Mouse (Mus musculus): ENCODE measurements at regions not wholly inside any gene's neighbourhood (a gene's known extent, or its start where the extent isn't known, plus 50 kb on each side); places are given as distances from the start of the nearest gene placed in this dataset.

DNA sequence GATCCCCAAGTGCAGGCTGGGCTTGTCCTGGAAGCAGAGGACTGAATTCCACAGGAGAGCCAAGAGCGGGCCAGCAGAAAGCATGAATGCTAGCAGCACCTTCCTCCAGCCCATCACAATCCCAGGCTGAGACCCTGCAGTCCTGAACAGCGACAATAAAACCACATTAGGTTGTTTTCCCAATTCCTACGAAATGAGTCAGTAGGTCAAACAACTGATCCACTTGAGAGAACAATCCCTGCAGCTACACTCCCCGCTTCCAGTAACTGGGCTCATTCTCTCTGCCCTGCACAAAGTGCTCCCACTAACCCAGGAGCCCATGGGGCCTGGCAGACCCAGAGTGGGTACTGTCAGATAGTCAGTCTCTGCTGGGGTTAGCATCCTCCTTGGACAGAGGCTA, 128.6 kb upstream of the Klf14 start:
- no peak for TF ChIP-seq GATA1 (IDR thresholded peaks at IDR 0.05; ENCODE audit: borderline replicate concordance, low read length)
- no peak for TF ChIP-seq FLI1 (IDR thresholded peaks at IDR 0.05; ENCODE audit: low read length)
- Histone ChIP-seq H3K27me3 (replicated peaks) (no peaks in the 10 kb centered on the region), H3K36me3 (replicated peaks; ENCODE audit: low read length) (peaks cover 100% of the 10 kb centered on the region), H3K4me3 (replicated peaks) (no peak overlapping the region), H3K4me1 (peaks cover 100% of the 10 kb centered on the region), H3K9me3 (no peaks in the 10 kb centered on the region)

DNA sequence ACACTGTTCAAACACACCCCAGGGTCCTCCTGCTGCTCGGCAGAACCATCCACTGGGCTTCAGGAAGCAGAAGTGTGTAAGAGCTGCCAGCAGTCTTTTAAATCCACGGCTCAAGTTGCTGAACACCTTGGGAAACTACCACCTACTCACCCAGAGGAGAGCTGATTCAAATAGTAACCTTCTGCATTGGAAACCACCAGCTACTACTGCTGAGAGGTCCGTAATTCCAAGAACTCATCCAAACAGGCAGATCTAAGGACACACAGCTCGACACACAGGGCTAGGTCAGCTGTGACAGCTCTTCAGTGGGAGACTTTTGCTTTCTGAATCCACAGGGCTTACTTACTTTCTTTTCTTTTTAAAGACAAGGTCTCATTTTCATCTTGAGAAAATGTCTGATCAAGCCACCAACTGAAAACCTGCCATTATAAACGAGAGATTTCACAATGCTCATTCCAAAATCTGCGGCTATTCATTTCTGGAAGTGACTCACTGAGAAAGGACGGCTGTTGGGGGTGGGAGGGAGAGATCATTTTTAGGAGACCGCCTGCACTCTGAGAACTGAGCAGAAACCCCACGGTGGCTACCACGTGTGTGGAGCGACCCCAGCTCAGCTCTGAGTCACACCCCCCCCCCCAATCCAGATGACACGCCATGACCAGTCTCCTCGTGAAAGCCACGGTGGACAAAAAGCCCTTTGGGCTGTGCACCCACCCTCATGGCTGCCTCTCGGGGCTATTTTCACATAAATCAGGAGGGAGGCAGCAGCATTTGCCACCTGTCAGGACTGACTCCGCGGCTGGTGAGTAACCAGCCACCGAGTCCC, 129.5 kb upstream of the Klf14 start:
- Histone ChIP-seq H3K36me3 (replicated peaks; ENCODE audit: low read length) (peaks cover 100% of the 10 kb centered on the region), H3K27me3 (replicated peaks) (no peaks in the 10 kb centered on the region), H3K4me3 (replicated peaks) (no peak overlapping the region), H3K4me1 (peaks cover 100% of the 10 kb centered on the region), H3K9me3 (no peaks in the 10 kb centered on the region)
- TF ChIP-seq GATA1 (IDR thresholded peaks at IDR 0.05; ENCODE audit: borderline replicate concordance, low read length) (no peak), FLI1 (IDR thresholded peaks at IDR 0.05; ENCODE audit: low read length) (no peak)

- Histone ChIP-seq H3K27me3 (replicated peaks) (no peaks in the 10 kb centered on the region), H3K36me3 (replicated peaks; ENCODE audit: low read length) (peaks cover 100% of the 10 kb centered on the region)
- TF ChIP-seq FLI1 (IDR thresholded peaks at IDR 0.05; ENCODE audit: low read length) (no peak), GATA1 (IDR thresholded peaks at IDR 0.05; ENCODE audit: borderline replicate concordance, low read length) (no peak)
These were observed 130.1 kb upstream of the Klf14 start for GRCm38 (mm10) chr6:31088973-31089368.

GRCm38 (mm10) chr6:31090288-31090687, 131.4 kb upstream of the Klf14 start:
- TF ChIP-seq FLI1 (IDR thresholded peaks at IDR 0.05; ENCODE audit: low read length) (no peak), GATA1 (IDR thresholded peaks at IDR 0.05; ENCODE audit: borderline replicate concordance, low read length) (no peak)
- peaks cover 99% of the 10 kb centered on the region for H3K36me3 ChIP-seq (replicated peaks; ENCODE audit: low read length)

More at GRCm38 (mm10) chr6:31088973-31089368, 130.1 kb upstream of the Klf14 start:
- no peaks in the 10 kb centered on the region for H3K9me3 ChIP-seq
- H3K4me1 ChIP-seq: peaks cover 99% of the 10 kb centered on the region
- H3K4me3 ChIP-seq (replicated peaks): no peak overlapping the region

DNA sequence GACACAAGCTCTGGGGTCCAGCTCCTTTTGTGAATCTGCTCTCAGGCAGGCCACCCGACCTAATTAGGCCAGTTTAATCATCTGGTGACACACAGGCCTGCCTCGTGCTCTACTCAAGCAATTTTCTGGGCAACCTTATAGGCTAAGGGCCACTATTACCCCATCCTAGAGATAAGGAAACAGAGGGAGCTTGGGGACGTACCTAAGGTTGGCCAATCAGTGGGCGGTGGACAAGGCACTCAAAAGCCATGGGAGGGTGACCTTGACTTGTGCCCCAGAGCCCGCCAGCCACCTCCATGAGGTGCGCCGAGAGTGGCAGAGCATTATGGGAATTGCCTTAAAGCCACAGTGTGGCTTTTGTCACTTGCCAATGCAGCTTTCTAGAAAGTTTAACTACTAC, 131.9 kb upstream of the Klf14 start:
- H3K4me3 ChIP-seq (replicated peaks): no peak overlapping the region
- no peaks in the 10 kb centered on the region for H3K27me3 ChIP-seq (replicated peaks)
- H3K4me1 ChIP-seq: peaks cover 95% of the 10 kb centered on the region
- peaks cover 98% of the 10 kb centered on the region for H3K36me3 ChIP-seq (replicated peaks; ENCODE audit: low read length)
- no peak for TF ChIP-seq FLI1 (IDR thresholded peaks at IDR 0.05; ENCODE audit: low read length)
- no peak for TF ChIP-seq GATA1 (IDR thresholded peaks at IDR 0.05; ENCODE audit: borderline replicate concordance, low read length)
- no peaks in the 10 kb centered on the region for H3K9me3 ChIP-seq

More at GRCm38 (mm10) chr6:31090288-31090687, 131.4 kb upstream of the Klf14 start:
- peak overlapping the region; percentile 59 for H3K4me3 ChIP-seq (replicated peaks)
- peaks cover 96% of the 10 kb centered on the region for H3K4me1 ChIP-seq
- no peaks in the 10 kb centered on the region for H3K9me3 ChIP-seq
- no peaks in the 10 kb centered on the region for H3K27me3 ChIP-seq (replicated peaks)

DNA sequence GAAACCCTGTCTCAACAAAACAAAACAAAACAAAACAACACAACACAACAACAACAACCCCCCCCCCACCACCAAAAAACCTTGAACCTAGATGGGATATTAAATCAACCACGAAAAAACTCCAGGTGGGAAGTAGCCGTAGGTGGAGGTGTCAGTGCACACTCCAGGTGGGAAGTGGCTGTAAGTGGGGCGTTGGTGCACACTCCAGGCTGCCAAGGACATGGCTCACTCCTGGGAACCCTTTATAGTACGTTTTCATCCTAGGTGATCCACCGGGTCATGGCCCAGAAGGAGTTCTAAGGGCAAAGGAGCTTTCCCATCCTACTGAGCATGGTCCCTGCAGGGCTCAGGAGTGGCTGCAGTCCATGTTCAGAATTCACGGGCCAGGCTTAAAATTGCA, 133.4 kb upstream of the Klf14 start:
- no peaks in the 10 kb centered on the region for H3K9me3 ChIP-seq
- no peaks in the 10 kb centered on the region for H3K27me3 ChIP-seq (replicated peaks)
- H3K36me3 ChIP-seq (replicated peaks; ENCODE audit: low read length): peaks cover 97% of the 10 kb centered on the region
- no peak for TF ChIP-seq FLI1 (IDR thresholded peaks at IDR 0.05; ENCODE audit: low read length)
- no peak for TF ChIP-seq GATA1 (IDR thresholded peaks at IDR 0.05; ENCODE audit: borderline replicate concordance, low read length)
- no peak overlapping the region for H3K4me3 ChIP-seq (replicated peaks)
- peaks cover 94% of the 10 kb centered on the region for H3K4me1 ChIP-seq

- peaks cover 96% of the 10 kb centered on the region for H3K36me3 ChIP-seq (replicated peaks; ENCODE audit: low read length)
- no peak for TF ChIP-seq FLI1 (IDR thresholded peaks at IDR 0.05; ENCODE audit: low read length)
- TF ChIP-seq GATA1 (IDR thresholded peaks at IDR 0.05; ENCODE audit: borderline replicate concordance, low read length): no peak
- peaks cover 94% of the 10 kb centered on the region for H3K4me1 ChIP-seq
These were observed 133.9 kb upstream of the Klf14 start for GRCm38 (mm10) chr6:31092760-31093159.

GRCm38 (mm10) chr6:31095943-31096714, 137.3 kb upstream of the Klf14 start:
- Histone ChIP-seq H3K4me3 (replicated peaks) (peak overlapping the region; percentile 23), H3K9me3 (no peaks in the 10 kb centered on the region), H3K36me3 (replicated peaks; ENCODE audit: low read length) (peaks cover 94% of the 10 kb centered on the region), H3K4me1 (peaks cover 94% of the 10 kb centered on the region), H3K27me3 (replicated peaks) (no peaks in the 10 kb centered on the region)
- TF ChIP-seq FLI1 (IDR thresholded peaks at IDR 0.05; ENCODE audit: low read length) (no peak), GATA1 (IDR thresholded peaks at IDR 0.05; ENCODE audit: borderline replicate concordance, low read length) (no peak)

More at GRCm38 (mm10) chr6:31092760-31093159, 133.9 kb upstream of the Klf14 start:
- Histone ChIP-seq H3K9me3 (no peaks in the 10 kb centered on the region), H3K27me3 (replicated peaks) (no peaks in the 10 kb centered on the region), H3K4me3 (replicated peaks) (no peak overlapping the region)

- Histone ChIP-seq H3K36me3 (replicated peaks; ENCODE audit: low read length) (peaks cover 94% of the 10 kb centered on the region), H3K9me3 (no peaks in the 10 kb centered on the region), H3K4me1 (peaks cover 94% of the 10 kb centered on the region), H3K27me3 (replicated peaks) (no peaks in the 10 kb centered on the region), H3K4me3 (replicated peaks) (no peak overlapping the region)
- TF ChIP-seq GATA1 (IDR thresholded peaks at IDR 0.05; ENCODE audit: borderline replicate concordance, low read length) (no peak), FLI1 (IDR thresholded peaks at IDR 0.05; ENCODE audit: low read length) (no peak)
These were observed 137.9 kb upstream of the Klf14 start for GRCm38 (mm10) chr6:31096787-31097186.

DNA sequence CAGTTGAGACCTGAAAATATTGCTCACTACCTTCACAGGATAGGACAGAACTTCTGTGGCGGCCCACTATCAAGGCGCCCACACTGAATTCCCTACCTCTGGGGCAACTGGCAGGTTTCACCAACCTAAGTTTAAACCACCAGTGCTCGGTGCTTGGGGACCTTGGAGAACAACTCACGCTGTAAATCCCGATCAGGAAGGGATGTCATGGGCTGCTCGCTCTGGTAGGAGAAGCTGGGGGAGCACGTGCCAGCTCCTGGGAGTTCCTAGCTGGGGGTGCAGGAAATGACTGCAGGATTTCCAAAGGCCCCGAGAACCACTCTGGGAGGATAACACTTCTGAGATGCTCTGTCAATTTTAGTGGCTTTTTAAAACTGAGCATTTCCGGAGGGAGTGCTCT, 138.4 kb upstream of the Klf14 start:
- Histone ChIP-seq H3K9me3 (no peaks in the 10 kb centered on the region), H3K4me1 (peaks cover 94% of the 10 kb centered on the region), H3K27me3 (replicated peaks) (no peaks in the 10 kb centered on the region), H3K4me3 (replicated peaks) (peak overlapping the region; percentile 23), H3K36me3 (replicated peaks; ENCODE audit: low read length) (peaks cover 94% of the 10 kb centered on the region)
- TF ChIP-seq GATA1 (IDR thresholded peaks at IDR 0.05; ENCODE audit: borderline replicate concordance, low read length): no peak
- TF ChIP-seq FLI1 (IDR thresholded peaks at IDR 0.05; ENCODE audit: low read length): no peak

Measured in megakaryocyte, embryonic 14.5 days (primary cell).